Mouse (Mus musculus): ENCODE measurements at regions not wholly inside any gene's neighbourhood (a gene's known extent, or its start where the extent isn't known, plus 50 kb on each side); places are given as distances from the start of the nearest gene placed in this dataset.

DNA sequence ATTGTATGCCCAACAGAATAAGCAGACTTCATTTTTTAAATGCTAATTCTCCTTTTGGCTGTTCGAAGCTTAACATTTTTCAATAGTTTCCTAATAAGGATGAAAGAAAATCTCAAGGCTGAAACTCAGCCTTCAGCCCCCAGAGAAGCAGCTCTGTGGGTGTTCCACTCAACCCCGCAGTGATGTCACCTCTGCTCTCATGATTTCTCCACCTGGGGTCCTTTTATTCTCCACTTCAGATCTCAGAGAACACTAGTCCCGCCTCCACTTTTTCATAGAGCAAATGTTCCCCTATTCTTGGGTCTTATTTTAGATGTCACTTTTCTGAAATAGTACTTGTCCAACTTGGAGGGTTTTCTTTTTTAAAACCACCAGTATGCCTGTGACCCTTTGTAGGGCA is 567.3 kb downstream of the Cntn3 start:
- H3K4me3 ChIP-seq (replicated peaks; ENCODE audit: low read length), result no peak overlapping the region
- 77% methylated on average over 3 of the region's 3 CpGs for WGBS
- no peaks in the 10 kb centered on the region for H3K9me3 ChIP-seq (ENCODE audit: control insufficient read depth, low read length)
- H3K36me3 ChIP-seq (ENCODE audit: control insufficient read depth, insufficient read depth, low read length), result no peaks in the 10 kb centered on the region
- H3K27ac ChIP-seq (replicated peaks; ENCODE audit: low read depth, low read length), result no peak overlapping the region
- no peak overlapping the region for H3K4me2 ChIP-seq (replicated peaks; ENCODE audit: low read depth, low read length, severe bottlenecking)
- H3K4me1 ChIP-seq (ENCODE audit: control insufficient read depth, insufficient read depth, low read length), result no peaks in the 10 kb centered on the region
- H3K27me3 ChIP-seq (ENCODE audit: control insufficient read depth, insufficient read depth, low read length), result no peaks in the 10 kb centered on the region
- DNase-seq (ENCODE audit: low spot score), result no peak
- H3K9ac ChIP-seq (ENCODE audit: low read depth, low read length, severe bottlenecking), result no peak overlapping the region
- ATAC-seq (ENCODE audit: low FRiP score, low read depth), result no peak
- no peak for TF ChIP-seq POLR2A (IDR thresholded peaks at IDR 0.05; ENCODE audit: borderline replicate concordance, extremely low read depth, insufficient read depth, insufficient read length)

DNA sequence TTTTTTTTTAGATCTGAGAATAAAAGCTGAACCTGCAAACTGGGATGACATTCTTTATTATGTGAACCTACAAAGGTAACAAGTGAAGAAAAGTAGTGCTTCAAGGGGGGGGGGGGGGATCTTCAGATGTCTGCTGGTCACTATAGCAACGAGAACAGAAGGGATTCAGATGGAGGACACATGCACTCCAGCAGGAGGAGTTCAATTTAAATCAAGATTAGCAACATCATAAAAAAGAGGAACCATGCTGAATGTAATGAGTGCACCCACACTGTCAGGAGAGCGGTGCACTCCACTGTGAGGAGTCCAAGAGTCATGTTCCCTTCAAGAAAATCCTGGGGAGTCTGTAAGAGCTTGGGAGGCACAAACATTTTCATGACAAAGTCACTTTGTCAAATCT is 574.7 kb downstream of the Cntn3 start:
- Histone ChIP-seq H3K27ac (replicated peaks; ENCODE audit: low read depth, low read length) (no peak overlapping the region), H3K4me2 (replicated peaks; ENCODE audit: low read depth, low read length, severe bottlenecking) (no peak overlapping the region), H3K4me3 (replicated peaks; ENCODE audit: low read length) (no peak overlapping the region), H3K4me1 (ENCODE audit: control insufficient read depth, insufficient read depth, low read length) (no peaks in the 10 kb centered on the region), H3K36me3 (ENCODE audit: control insufficient read depth, insufficient read depth, low read length) (no peaks in the 10 kb centered on the region), H3K9me3 (ENCODE audit: control insufficient read depth, low read length) (no peaks in the 10 kb centered on the region), H3K9ac (ENCODE audit: low read depth, low read length, severe bottlenecking) (no peak overlapping the region), H3K27me3 (ENCODE audit: control insufficient read depth, insufficient read depth, low read length) (no peaks in the 10 kb centered on the region)
- ATAC-seq (ENCODE audit: low FRiP score, low read depth) (no peak), DNase-seq (ENCODE audit: low spot score) (no peak)
- no peak for TF ChIP-seq POLR2A (IDR thresholded peaks at IDR 0.05; ENCODE audit: borderline replicate concordance, extremely low read depth, insufficient read depth, insufficient read length)
- WGBS, result 74% methylated on average over 2 of the region's 2 CpGs

DNA sequence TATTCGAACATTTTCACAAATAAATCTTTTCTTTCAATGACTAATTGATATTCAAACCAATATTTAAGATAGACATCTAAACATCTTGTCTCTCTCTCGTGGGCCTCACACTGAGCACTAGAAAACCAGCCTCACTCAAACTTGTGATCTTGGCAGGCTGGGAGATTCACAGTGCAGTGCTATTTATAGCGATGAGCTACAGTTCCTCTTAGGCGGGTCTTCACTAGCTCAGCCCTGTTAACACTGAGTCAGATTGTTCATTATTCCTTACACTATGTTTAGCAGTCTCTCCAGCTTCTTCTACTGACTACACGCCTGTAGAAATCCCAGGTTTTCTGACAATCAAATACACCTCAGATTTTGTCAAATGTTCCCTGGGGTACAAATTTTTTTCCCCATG is 575.3 kb downstream of the Cntn3 start:
- DNase-seq (ENCODE audit: low spot score) (no peak), ATAC-seq (ENCODE audit: low FRiP score, low read depth) (no peak)
- no peak overlapping the region for H3K4me2 ChIP-seq (replicated peaks; ENCODE audit: low read depth, low read length, severe bottlenecking)
- H3K9me3 ChIP-seq (ENCODE audit: control insufficient read depth, low read length), result no peaks in the 10 kb centered on the region
- H3K27ac ChIP-seq (replicated peaks; ENCODE audit: low read depth, low read length), result no peak overlapping the region
- 69% methylated on average over 5 of the region's 5 CpGs for WGBS
- H3K4me3 ChIP-seq (replicated peaks; ENCODE audit: low read length), result no peak overlapping the region
- H3K4me1 ChIP-seq (ENCODE audit: control insufficient read depth, insufficient read depth, low read length), result no peaks in the 10 kb centered on the region
- TF ChIP-seq POLR2A (IDR thresholded peaks at IDR 0.05; ENCODE audit: borderline replicate concordance, extremely low read depth, insufficient read depth, insufficient read length), result no peak
- H3K36me3 ChIP-seq (ENCODE audit: control insufficient read depth, insufficient read depth, low read length), result no peaks in the 10 kb centered on the region
- H3K9ac ChIP-seq (ENCODE audit: low read depth, low read length, severe bottlenecking), result no peak overlapping the region
- H3K27me3 ChIP-seq (ENCODE audit: control insufficient read depth, insufficient read depth, low read length), result no peaks in the 10 kb centered on the region

DNA sequence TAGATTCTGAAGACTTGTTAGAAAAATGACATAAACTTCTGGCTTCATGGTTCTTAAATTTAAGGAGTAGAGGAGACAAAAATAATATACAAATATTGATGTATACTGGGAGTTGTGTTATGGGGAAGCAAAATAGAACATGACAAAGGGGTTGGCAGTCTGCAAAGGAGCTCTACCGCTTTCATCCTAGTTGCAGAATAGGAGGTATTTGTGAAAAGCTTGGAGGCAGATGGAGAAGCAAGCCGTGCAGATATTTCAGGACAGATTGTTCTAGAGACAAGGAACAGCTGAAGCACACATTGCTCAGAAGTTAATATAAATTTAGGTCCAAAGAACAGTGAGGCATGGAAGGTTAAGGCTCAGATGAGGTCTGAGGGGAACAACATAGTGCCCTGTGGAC is 580.1 kb downstream of the Cntn3 start:
- WGBS, result 89% methylated on average over 2 of the region's 2 CpGs

DNA sequence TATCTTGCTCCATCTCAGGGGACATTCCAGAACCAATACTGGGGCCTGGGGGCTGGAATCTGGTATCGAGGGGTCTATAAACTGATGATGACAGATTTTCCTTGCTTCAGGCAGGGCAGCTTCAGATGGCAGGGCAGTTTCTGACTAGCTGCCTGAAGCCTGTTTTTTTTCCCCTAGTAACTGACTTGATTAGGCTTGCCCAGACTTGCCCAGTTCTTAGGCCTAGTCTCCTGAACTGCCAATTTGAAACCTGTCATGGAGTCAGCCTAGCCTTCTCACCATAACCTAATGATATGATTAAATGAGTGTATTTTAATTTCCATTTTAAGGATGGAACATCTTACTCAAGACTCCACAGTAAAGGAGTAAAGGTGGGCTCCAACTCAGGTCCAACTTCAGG is 591.2 kb downstream of the Cntn3 start:
- no peaks in the 10 kb centered on the region for H3K36me3 ChIP-seq (ENCODE audit: control insufficient read depth, insufficient read depth, low read length)
- H3K4me2 ChIP-seq (replicated peaks; ENCODE audit: low read depth, low read length, severe bottlenecking), result no peak overlapping the region
- no peaks in the 10 kb centered on the region for H3K9me3 ChIP-seq (ENCODE audit: control insufficient read depth, low read length)
- H3K4me1 ChIP-seq (ENCODE audit: control insufficient read depth, insufficient read depth, low read length), result no peaks in the 10 kb centered on the region
- DNase-seq (ENCODE audit: low spot score) (no peak), ATAC-seq (ENCODE audit: low FRiP score, low read depth) (no peak)
- no peak overlapping the region for H3K27ac ChIP-seq (replicated peaks; ENCODE audit: low read depth, low read length)
- WGBS, result 36% methylated on average over 1 of the region's 1 CpGs
- H3K9ac ChIP-seq (ENCODE audit: low read depth, low read length, severe bottlenecking), result no peak overlapping the region
- H3K27me3 ChIP-seq (ENCODE audit: control insufficient read depth, insufficient read depth, low read length), result no peaks in the 10 kb centered on the region
- no peak for TF ChIP-seq POLR2A (IDR thresholded peaks at IDR 0.05; ENCODE audit: borderline replicate concordance, extremely low read depth, insufficient read depth, insufficient read length)
- no peak overlapping the region for H3K4me3 ChIP-seq (replicated peaks; ENCODE audit: low read length)

More for the DNA sequence above, 580.1 kb downstream of the Cntn3 start:
- H3K36me3 ChIP-seq (ENCODE audit: control insufficient read depth, insufficient read depth, low read length), result no peaks in the 10 kb centered on the region
- H3K4me1 ChIP-seq (ENCODE audit: control insufficient read depth, insufficient read depth, low read length), result no peaks in the 10 kb centered on the region
- ATAC-seq (ENCODE audit: low FRiP score, low read depth), result no peak
- H3K9me3 ChIP-seq (ENCODE audit: control insufficient read depth, low read length), result no peaks in the 10 kb centered on the region
- H3K4me3 ChIP-seq (replicated peaks; ENCODE audit: low read length), result no peak overlapping the region
- no peak overlapping the region for H3K4me2 ChIP-seq (replicated peaks; ENCODE audit: low read depth, low read length, severe bottlenecking)
- TF ChIP-seq POLR2A (IDR thresholded peaks at IDR 0.05; ENCODE audit: borderline replicate concordance, extremely low read depth, insufficient read depth, insufficient read length), result no peak
- no peak overlapping the region for H3K9ac ChIP-seq (ENCODE audit: low read depth, low read length, severe bottlenecking)
- no peaks in the 10 kb centered on the region for H3K27me3 ChIP-seq (ENCODE audit: control insufficient read depth, insufficient read depth, low read length)
- no peak for DNase-seq (ENCODE audit: low spot score)
- H3K27ac ChIP-seq (replicated peaks; ENCODE audit: low read depth, low read length), result no peak overlapping the region

DNA sequence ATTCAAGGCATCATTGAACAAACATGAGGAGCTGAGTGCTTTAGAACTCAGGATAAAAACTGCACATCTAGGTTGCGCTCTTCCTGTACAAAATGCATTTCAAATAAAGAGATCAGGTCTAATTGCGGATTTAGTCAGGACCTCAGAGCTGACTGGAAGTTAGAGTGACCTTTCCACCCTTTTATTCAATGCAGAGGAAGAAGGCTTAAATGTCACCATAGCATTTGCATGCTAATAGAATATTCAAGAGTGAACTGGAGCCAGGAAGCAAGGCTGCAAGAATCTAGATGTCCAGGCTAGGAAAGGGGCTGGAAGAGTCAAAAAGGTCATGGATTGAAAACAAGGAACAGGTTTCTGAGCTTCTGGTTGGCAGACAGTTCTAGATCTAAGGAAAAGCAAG is 593.7 kb downstream of the Cntn3 start:
- WGBS, result 79% methylated on average over 2 of the region's 2 CpGs
- Histone ChIP-seq H3K27ac (replicated peaks; ENCODE audit: low read depth, low read length) (no peak overlapping the region), H3K9ac (ENCODE audit: low read depth, low read length, severe bottlenecking) (no peak overlapping the region), H3K4me1 (ENCODE audit: control insufficient read depth, insufficient read depth, low read length) (no peaks in the 10 kb centered on the region), H3K36me3 (ENCODE audit: control insufficient read depth, insufficient read depth, low read length) (no peaks in the 10 kb centered on the region), H3K4me3 (replicated peaks; ENCODE audit: low read length) (no peak overlapping the region), H3K27me3 (ENCODE audit: control insufficient read depth, insufficient read depth, low read length) (no peaks in the 10 kb centered on the region), H3K9me3 (ENCODE audit: control insufficient read depth, low read length) (no peaks in the 10 kb centered on the region), H3K4me2 (replicated peaks; ENCODE audit: low read depth, low read length, severe bottlenecking) (no peak overlapping the region)
- no peak for TF ChIP-seq POLR2A (IDR thresholded peaks at IDR 0.05; ENCODE audit: borderline replicate concordance, extremely low read depth, insufficient read depth, insufficient read length)
- DNase-seq (ENCODE audit: low spot score) (no peak), ATAC-seq (ENCODE audit: low FRiP score, low read depth) (no peak)
